Comparison of ENCODE assay signal across 8 mouse cellular contexts in the genomic region with DNA sequence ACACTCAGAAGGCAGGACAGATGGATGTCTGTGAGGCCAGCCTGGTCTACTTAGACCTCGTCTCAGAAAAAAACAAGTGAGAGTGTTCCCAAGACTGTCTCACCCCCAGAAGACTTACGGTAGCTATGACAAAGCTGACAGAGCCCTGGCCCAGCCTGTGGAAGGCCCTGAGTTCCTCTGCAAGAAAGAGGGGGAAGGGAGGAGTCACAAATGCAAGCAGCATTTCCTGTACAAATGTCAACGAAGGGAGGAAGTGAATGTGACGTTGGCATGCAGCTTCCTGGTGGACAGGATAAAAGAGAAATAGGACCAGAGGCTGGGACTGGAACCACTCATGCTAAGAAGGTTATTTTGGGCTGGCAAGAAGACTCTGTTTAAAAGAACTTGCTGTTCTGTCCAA. TPM values are rescaled to one million over a fixed set of nuclear protein-coding genes. Genes with fewer than 3 reads are reported as not detected.
A peak's percentile ranks its signal among the peaks of the same experiment; 100 is the strongest.
DNase-seq lines count a peak whose midpoint lies in the region; ATAC-seq and TF ChIP-seq lines count a peak whose summit lies in the region.
"Had no signal": no experiment of that assay in that cellular context is flagged by ENCODE, and none has a peak within 500 bp of the region (broad histone marks: within the 10 kb centered on the region; RNA-seq: fewer than 3 reads in every experiment).

No protein-coding gene starts in this region.

- H3K27ac ChIP-seq in CH12.LX (ENCODE audit: insufficient read depth, low read depth), result peak overlapping the region; percentile 19; the same call in 1 of the 2 replicates
- 0 out of 2 replicates have a peak overlapping the region, but pooled peaks have one; percentile 11 for H3K27ac ChIP-seq in liver, embryonic 11.5 days (ENCODE audit: low read depth, low read length)
- H3K27ac ChIP-seq in midbrain, postnatal 0 days (ENCODE audit: low read depth, low read length), result no peak overlapping the region

- peak; percentile 53 for DNase-seq in CH12.LX (ENCODE audit: extremely low read depth)
- DNase-seq in brain, adult 2 months (ENCODE audit: low read depth, low spot score), result peak; percentile 24
- DNase-seq in liver, embryonic 11.5 days (ENCODE audit: low spot score), result no peak
- no peak for DNase-seq in left cerebral cortex, postnatal 10 days (ENCODE audit: extremely low spot score in 1 of 2, low spot score in 2 of 2)
- DNase-seq in midbrain, postnatal 0 days (ENCODE audit: low spot score), result no peak
- DNase-seq in embryo, embryonic 10 days (ENCODE audit: low spot score), result no peak
- DNase-seq: cerebellum, postnatal 36 days had no signal

- H3K9ac ChIP-seq in CH12.LX (ENCODE audit: insufficient read depth, low read depth), result no peak overlapping the region
- H3K9ac ChIP-seq in liver, embryonic 11.5 days (ENCODE audit: low read depth, low read length), result no peak overlapping the region
- H3K9ac ChIP-seq in midbrain, postnatal 0 days (replicated peaks; ENCODE audit: low read length, poor library complexity, severe bottlenecking), result no peak overlapping the region

- WGBS in liver, embryonic 11.5 days, result 39% methylated on average over 4 of the region's 4 CpGs
- 77% methylated on average over 4 of the region's 4 CpGs for WGBS in midbrain, postnatal 0 days

- H3K27me3 ChIP-seq in CH12.LX (replicated peaks), result no peaks in the 10 kb centered on the region
- no peaks in the 10 kb centered on the region for H3K27me3 ChIP-seq in liver, embryonic 11.5 days (replicated peaks; ENCODE audit: control insufficient read depth, insufficient read depth, low read length)
- H3K27me3 ChIP-seq in midbrain, postnatal 0 days (ENCODE audit: insufficient read depth, low read length), result no peaks in the 10 kb centered on the region

- TF ChIP-seq CTCF in CH12.LX (conservative IDR thresholded peaks at IDR 0.05 in 1 of 2, IDR thresholded peaks at IDR 0.05 in 1 of 2; ENCODE audit: low read depth in 2 of 2, low read length in 2 of 2), result no peak
- no peak for TF ChIP-seq CTCF in midbrain, postnatal 0 days (IDR thresholded peaks at IDR 0.05)

- H3K36me3 ChIP-seq in CH12.LX (replicated peaks in 1 of 2; ENCODE audit: control insufficient read depth in 1 of 2, insufficient read depth in 1 of 2, low read length in 1 of 2), result no peaks in the 10 kb centered on the region
- H3K36me3 ChIP-seq in liver, embryonic 11.5 days (ENCODE audit: control insufficient read depth, insufficient read depth, low read length), result no peaks in the 10 kb centered on the region
- no peaks in the 10 kb centered on the region for H3K36me3 ChIP-seq in midbrain, postnatal 0 days (ENCODE audit: insufficient read depth, low read length)

- H3K9me3 ChIP-seq in CH12.LX (replicated peaks; ENCODE audit: low read length), result no peaks in the 10 kb centered on the region
- no peaks in the 10 kb centered on the region for H3K9me3 ChIP-seq in liver, embryonic 11.5 days (ENCODE audit: control insufficient read depth, low read length)
- no peaks in the 10 kb centered on the region for H3K9me3 ChIP-seq in midbrain, postnatal 0 days (ENCODE audit: low read length)

- TF ChIP-seq RAD21 in CH12.LX (IDR thresholded peaks at IDR 0.05; ENCODE audit: low read depth, low read length), result no peak

- TF ChIP-seq POLR2A in CH12.LX (IDR thresholded peaks at IDR 0.05; ENCODE audit: low read depth, low read length), result peak; percentile 28; the same call in 1 of the 2 replicates

- TF ChIP-seq EP300 in CH12.LX (IDR thresholded peaks at IDR 0.05; ENCODE audit: low read length), result no peak

- in situ Hi-C loops in CH12.LX (cut with MboI; ENCODE audit: low pct_ligation_motif_present, low pct_unique_long_range_greater_than_20kb, low sequenced_read_pairs), result loop anchor here (10.0 to 25.0 kb wide), 2 partner anchors 134 to 149 kb away; a partner anchor contains a TSS

- dilution Hi-C loops in CH12.LX (cut with MboI; ENCODE audit: extremely low pct_ligation_motif_present, extremely low pct_unique_long_range_greater_than_20kb, low sequenced_read_pairs), result no loop called here

- H3K4me1 ChIP-seq in CH12.LX (ENCODE audit: control insufficient read depth in 1 of 2, insufficient read depth in 2 of 2), result peaks cover 15 to 50% of the 10 kb centered on the region in 2 experiments
- H3K4me1 ChIP-seq in liver, embryonic 11.5 days (replicated peaks; ENCODE audit: control insufficient read depth, insufficient read depth, low read length), result peaks cover 19% of the 10 kb centered on the region
- H3K4me1 ChIP-seq in midbrain, postnatal 0 days (ENCODE audit: insufficient read depth, low read length), result no peaks in the 10 kb centered on the region

- H3K4me2 ChIP-seq in CH12.LX (ENCODE audit: insufficient read depth, low read depth, poor library complexity, severe bottlenecking), result peak overlapping the region; percentile 19; the same call in 1 of the 2 replicates
- peak overlapping the region; percentile 14; the same call in 1 of the 2 replicates for H3K4me2 ChIP-seq in liver, embryonic 11.5 days
- H3K4me2 ChIP-seq in midbrain, postnatal 0 days (ENCODE audit: low read depth, low read length, poor library complexity, severe bottlenecking), result no peak overlapping the region

- no peak for ATAC-seq in liver, embryonic 11.5 days (replicated peaks; ENCODE audit: low FRiP score)
- peak; percentile 36 for ATAC-seq in neutrophil, adult 5-6 weeks (ENCODE audit: extremely low read depth, insufficient number of reproducible peaks, low FRiP score, poor library complexity, severe bottlenecking)
- ATAC-seq in midbrain, postnatal 0 days (ENCODE audit: low FRiP score), result no peak

- H3K79me2 ChIP-seq in CH12.LX (replicated peaks; ENCODE audit: control insufficient read depth, extremely low read depth, insufficient read depth, poor library complexity, severe bottlenecking), result no peaks in the 10 kb centered on the region

- no peak overlapping the region for H3K4me3 ChIP-seq in CH12.LX (replicated peaks in 1 of 3; ENCODE audit: low read depth in 2 of 3, low read length in 2 of 3, poor library complexity in 1 of 3)
- H3K4me3 ChIP-seq in liver, embryonic 11.5 days (ENCODE audit: low read depth, low read length), result no peak overlapping the region
- H3K4me3 ChIP-seq in midbrain, postnatal 0 days (ENCODE audit: low read depth, low read length), result no peak overlapping the region

- intact Hi-C loops in left cerebral cortex, postnatal 10 days (cut with DNase I), result no loop called here

TF ChIP-seq in CH12.LX, 34 proteins besides CTCF, POLR2A, EP300 and RAD21:
- TF ChIP-seq HCFC1 (IDR thresholded peaks at IDR 0.05; ENCODE audit: low read depth, low read length) (peak; percentile 51; the same call in 1 of the 2 replicates), TBP (conservative IDR thresholded peaks at IDR 0.05; ENCODE audit: low read depth, low read length) (0 out of 2 replicates have a peak, but pooled peaks have one; percentile 30), ELF1 (IDR thresholded peaks at IDR 0.05; ENCODE audit: low read depth, low read length) (peak; percentile 73), ZMIZ1 (IDR thresholded peaks at IDR 0.05; ENCODE audit: low read depth, low read length) (no peak), KAT2A (IDR thresholded peaks at IDR 0.05; ENCODE audit: insufficient replicate concordance, low read length) (no peak), POLR2AphosphoS2 (IDR thresholded peaks at IDR 0.05; ENCODE audit: low read depth, low read length) (no peak)

RNA-seq across cellular contexts. Expression of a gene that starts 31.6 kb away (rescaled TPM):
- total RNA-seq in CH12.LX (2012; rRNA removed) (30.8 and 34.6 TPM in 2 replicates), CH12.LX (2014; rRNA removed) (51.7 and 54.9 TPM in 2 replicates)
- polyA plus RNA-seq in CH12.LX (2012; ENCODE audit: insufficient read length, low read depth), result 53.9 and 56.8 TPM in 2 replicates
- 17.9 and 19.2 TPM in 2 replicates for polyA plus RNA-seq in liver, embryonic 11.5 days (2014; fragmentation: Nextera tagmentation; extraction: Ambion mirVana)
- 67.2 and 70.1 TPM in 2 replicates for total RNA-seq in neutrophil, adult 5-6 weeks (2017)
- 10 to 100 TPM; 51.3 to 53.0 TPM for total RNA-seq in left cerebral cortex, postnatal 10 days (2021)
- 35.4 and 38.3 TPM in 2 replicates for total RNA-seq in midbrain, postnatal 0 days (2014; rRNA removed)
- 7.4 and 9.2 TPM in 2 replicates for polyA plus RNA-seq in midbrain, postnatal 0 days (2015; fragmentation: Nextera tagmentation; extraction: Ambion mirVana)

RNA-seq across cellular contexts. Expression of a gene that starts 59.1 kb away (rescaled TPM):
- total RNA-seq in CH12.LX (2012; rRNA removed) (not detected in 2 replicates), CH12.LX (2014; rRNA removed) (not detected in 2 replicates)
- polyA plus RNA-seq in CH12.LX (2012; ENCODE audit: insufficient read length, low read depth), result 0.34 TPM in 1 of 2 replicates, not detected in the other
- 0.33 and 0.48 TPM in 2 replicates for polyA plus RNA-seq in liver, embryonic 11.5 days (2014; fragmentation: Nextera tagmentation; extraction: Ambion mirVana)
- not detected in 2 replicates for total RNA-seq in neutrophil, adult 5-6 weeks (2017)
- total RNA-seq in left cerebral cortex, postnatal 10 days (2021), result under 1 TPM; 0.49 to 0.63 TPM
- total RNA-seq in midbrain, postnatal 0 days (2014; rRNA removed), result 0.71 and 2.1 TPM in 2 replicates
- 1.1 and 1.4 TPM in 2 replicates for polyA plus RNA-seq in midbrain, postnatal 0 days (2015; fragmentation: Nextera tagmentation; extraction: Ambion mirVana)

Comparison
In these comparisons a context has a peak if more than half of its experiments do, and no peak if none do; other contexts are left out.
1. DNase-seq: peak in CH12.LX (single experiment) and brain, adult 2 months (single experiment); none in liver, embryonic 11.5 days (single experiment), left cerebral cortex, postnatal 10 days (0 of 2), midbrain, postnatal 0 days (single experiment) and embryo, embryonic 10 days (single experiment).